Mouse (Mus musculus) neural tube, embryonic 12.5 days (tissue): ENCODE measurements around the gene Ogt. TPM values are rescaled to one million over a fixed set of nuclear protein-coding genes. Genes with fewer than 3 reads are reported as not detected.

Experiments
- ATAC-seq: fragments of 200-750 bp; cut with Nextera tagmentation; 2 replicates; pipeline ENCODE4 v1.8.0; 2017; ENCODE audit warnings: low read depth, mild to moderate bottlenecking, moderate TSS enrichment, moderate library complexity; ENCODE audit not compliant: low FRiP score
- H3K27ac ChIP-seq: fragments of 300-500 bp; sonication (generic); 2 replicates; pipeline ENCODE4 v1.5.1; 2016
- H3K27me3 ChIP-seq: fragments of 300-500 bp; sonication (generic); replicated peaks from 2 replicates; pipeline ENCODE4 v1.6.1; 2016; ENCODE audit warnings: mild to moderate bottlenecking
- H3K36me3 ChIP-seq: fragments of 300-500 bp; sonication (generic); 2 replicates; pipeline ENCODE4 v1.6.1; 2016; ENCODE audit warnings: mild to moderate bottlenecking
- H3K4me1 ChIP-seq: fragments of 300-500 bp; sonication (generic); 2 replicates; pipeline ENCODE4 v1.6.1; 2016
- H3K4me2 ChIP-seq: fragments of 300-500 bp; sonication (generic); replicated peaks from 2 replicates; pipeline ENCODE4 v1.6.1; 2016; ENCODE audit warnings: mild to moderate bottlenecking
- H3K4me3 ChIP-seq: fragments of 300-500 bp; sonication (generic); 2 replicates; pipeline ENCODE4 v1.5.1; 2016
- H3K9ac ChIP-seq: fragments of 300-500 bp; sonication (generic); 2 replicates; pipeline ENCODE4 v1.6.1; 2016; ENCODE audit warnings: mild to moderate bottlenecking
- H3K9me3 ChIP-seq: fragments of 300-500 bp; sonication (generic); 2 replicates; pipeline ENCODE4 v1.6.1; 2016; ENCODE audit warnings: mild to moderate bottlenecking
- WGBS: fragments of 180-500 bp; shearing (Covaris S2); methylation state at CpG from one replicate; pipeline ENCODE4 v1.1.7; 2016; 5-methylcytosine and 5-hydroxymethylcytosine counted together
- polyA plus RNA-seq: library from polyadenylated mRNA; unstranded; fragments of >200 nt; fragmentation: Nextera tagmentation; extraction: Ambion mirVana; gene quantifications from 2 replicates; pipeline ENCODE4 v1.2.1, GENCODE M21; 2016

Gene Ogt
- 188 and 190 TPM in 2 replicates for polyA plus RNA-seq

DNA sequence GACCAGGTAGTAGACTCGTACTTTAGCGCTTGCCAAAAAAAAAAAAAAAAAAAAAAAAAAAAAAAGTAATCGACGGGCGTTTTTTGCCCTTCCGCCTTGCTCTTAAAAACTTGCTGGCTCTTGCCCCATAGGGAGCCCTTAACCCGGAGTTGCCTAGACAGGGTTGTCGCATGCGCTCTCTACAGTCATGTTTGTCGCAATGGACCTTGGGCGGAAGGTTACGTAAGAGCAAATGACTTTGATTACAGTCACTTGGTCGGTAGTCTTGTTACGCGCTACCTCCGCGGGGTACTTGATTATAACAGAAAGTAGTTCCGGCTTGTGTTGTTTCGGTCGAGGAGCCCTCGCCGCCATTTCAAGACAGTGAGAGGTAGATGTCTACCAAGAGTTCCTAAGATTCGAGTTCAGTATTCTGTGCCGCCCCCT, at the start of gene Ogt:
Gene Ogt (plus strand): TSS at position 320 of the 426 bp plus-strand sequence.
- WGBS, result 10% methylated on average over 24 of the region's 24 CpGs
- Histone ChIP-seq H3K4me3 (peak within 1 kb of the TSS; percentile 65), H3K4me1 (peaks cover 5% of the 10 kb centered on the region)

DNA sequence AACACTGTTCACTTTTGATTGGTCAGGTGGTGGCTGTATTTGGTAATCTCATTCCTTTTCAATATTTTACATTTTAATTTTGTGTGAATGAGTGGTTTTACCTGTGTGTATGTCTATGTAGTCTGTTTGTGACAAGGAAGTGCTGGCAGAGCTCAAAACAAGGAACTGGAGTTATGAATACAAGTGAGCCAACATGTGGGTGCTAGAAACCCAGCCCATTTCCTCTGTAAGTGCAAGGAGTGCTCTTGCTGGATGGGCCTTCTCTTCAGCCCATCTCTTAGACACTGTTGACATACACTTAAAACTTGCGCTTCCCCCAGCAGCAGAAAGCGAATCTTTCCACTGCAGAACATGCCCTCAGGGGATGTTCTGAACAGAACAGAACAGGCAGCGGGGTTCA, 23.7 kb upstream of the Ogt start:
- Histone ChIP-seq H3K4me2 (no peak overlapping the region), H3K9me3 (no peaks in the 10 kb centered on the region), H3K4me1 (no peaks in the 10 kb centered on the region), H3K27me3 (no peaks in the 10 kb centered on the region), H3K4me3 (no peak overlapping the region), H3K27ac (no peak overlapping the region), H3K9ac (no peak overlapping the region), H3K36me3 (no peaks in the 10 kb centered on the region)
- no peak for ATAC-seq
- WGBS, result 90% methylated on average over 3 of the region's 3 CpGs

More for the DNA sequence above, at the start of gene Ogt:
- Histone ChIP-seq H3K9ac (peak within 1 kb of the TSS; percentile 79), H3K36me3 (no peaks in the 10 kb centered on the region), H3K4me2 (peak within 1 kb of the TSS; percentile 62), H3K9me3 (no peaks in the 10 kb centered on the region), H3K27ac (peak within 1 kb of the TSS; percentile 46), H3K27me3 (no peaks in the 10 kb centered on the region)
- ATAC-seq, result peak; percentile 93

DNA sequence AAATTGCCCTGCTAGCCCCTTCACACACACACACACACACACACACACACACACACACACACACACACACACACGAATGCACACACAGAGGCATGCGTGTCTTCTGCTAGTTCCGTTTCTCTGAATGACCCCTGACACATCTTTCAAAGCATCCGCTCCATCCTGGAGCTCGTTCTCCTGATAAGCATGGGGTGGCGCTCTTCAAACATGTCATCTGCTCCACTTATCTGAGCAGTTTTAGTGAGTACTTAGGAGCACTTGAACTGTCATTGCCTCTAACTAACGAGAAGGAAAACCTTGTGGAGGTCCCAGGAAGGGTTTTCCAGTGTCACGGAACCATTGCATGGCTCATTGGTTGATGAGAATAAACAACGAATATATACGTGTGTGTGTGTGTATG, 22.0 kb upstream of the Ogt start:
- H3K36me3 ChIP-seq, result no peaks in the 10 kb centered on the region
- no peak overlapping the region for H3K27ac ChIP-seq
- H3K27me3 ChIP-seq, result no peaks in the 10 kb centered on the region
- no peaks in the 10 kb centered on the region for H3K9me3 ChIP-seq
- no peak overlapping the region for H3K4me3 ChIP-seq
- no peak overlapping the region for H3K4me2 ChIP-seq
- H3K4me1 ChIP-seq, result no peaks in the 10 kb centered on the region
- WGBS, result 69% methylated on average over 10 of the region's 10 CpGs
- no peak for ATAC-seq
- no peak overlapping the region for H3K9ac ChIP-seq

DNA sequence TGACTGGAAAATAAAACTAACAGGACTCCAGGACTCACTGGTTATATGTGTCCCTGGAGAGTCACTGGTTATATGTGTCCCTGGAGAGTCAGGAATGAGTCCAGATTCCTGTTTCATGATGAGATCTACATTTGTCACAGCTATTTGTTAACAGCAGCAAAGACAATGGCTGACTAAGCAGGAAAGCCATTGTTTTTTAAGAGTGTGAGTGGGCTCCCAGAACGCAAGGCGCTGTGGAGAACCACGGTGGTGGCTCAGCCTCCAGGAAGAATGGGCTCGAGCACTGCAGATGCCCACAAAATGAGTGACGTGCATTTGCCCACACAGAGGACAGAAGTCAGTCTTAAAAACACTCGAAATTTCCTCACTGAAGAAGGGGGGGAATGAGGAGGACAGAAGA, 19.5 kb upstream of the Ogt start:
- no peak overlapping the region for H3K27ac ChIP-seq
- 48% methylated on average over 6 of the region's 6 CpGs for WGBS
- H3K9ac ChIP-seq, result no peak overlapping the region
- no peaks in the 10 kb centered on the region for H3K27me3 ChIP-seq
- H3K4me2 ChIP-seq, result no peak overlapping the region
- no peaks in the 10 kb centered on the region for H3K4me1 ChIP-seq
- no peaks in the 10 kb centered on the region for H3K36me3 ChIP-seq
- ATAC-seq, result no peak
- no peaks in the 10 kb centered on the region for H3K9me3 ChIP-seq
- no peak overlapping the region for H3K4me3 ChIP-seq

DNA sequence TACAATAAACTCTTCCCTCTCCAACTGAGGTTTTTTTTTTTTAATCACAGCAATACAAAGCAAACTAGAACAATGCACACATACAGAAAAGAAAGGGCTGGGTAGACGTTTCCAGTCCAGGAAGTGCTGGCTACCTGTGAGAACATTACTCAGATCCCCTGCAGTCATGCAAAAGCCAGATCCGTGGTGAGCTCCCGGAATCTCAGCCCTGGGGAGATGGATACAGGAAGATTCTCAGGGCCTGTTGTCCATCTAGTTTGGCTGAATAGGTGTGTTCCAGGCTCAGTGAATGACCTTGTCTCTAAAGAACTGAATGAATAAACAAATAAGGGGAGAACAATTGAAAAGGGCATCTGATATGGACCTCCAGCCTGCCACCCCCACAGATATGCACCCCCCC, 17.3 kb upstream of the Ogt start:
- Histone ChIP-seq H3K9me3 (no peaks in the 10 kb centered on the region), H3K27me3 (no peaks in the 10 kb centered on the region), H3K36me3 (no peaks in the 10 kb centered on the region), H3K4me3 (no peak overlapping the region), H3K27ac (no peak overlapping the region), H3K9ac (no peak overlapping the region), H3K4me1 (no peaks in the 10 kb centered on the region), H3K4me2 (no peak overlapping the region)
- 56% methylated on average over 3 of the region's 3 CpGs for WGBS
- no peak for ATAC-seq

DNA sequence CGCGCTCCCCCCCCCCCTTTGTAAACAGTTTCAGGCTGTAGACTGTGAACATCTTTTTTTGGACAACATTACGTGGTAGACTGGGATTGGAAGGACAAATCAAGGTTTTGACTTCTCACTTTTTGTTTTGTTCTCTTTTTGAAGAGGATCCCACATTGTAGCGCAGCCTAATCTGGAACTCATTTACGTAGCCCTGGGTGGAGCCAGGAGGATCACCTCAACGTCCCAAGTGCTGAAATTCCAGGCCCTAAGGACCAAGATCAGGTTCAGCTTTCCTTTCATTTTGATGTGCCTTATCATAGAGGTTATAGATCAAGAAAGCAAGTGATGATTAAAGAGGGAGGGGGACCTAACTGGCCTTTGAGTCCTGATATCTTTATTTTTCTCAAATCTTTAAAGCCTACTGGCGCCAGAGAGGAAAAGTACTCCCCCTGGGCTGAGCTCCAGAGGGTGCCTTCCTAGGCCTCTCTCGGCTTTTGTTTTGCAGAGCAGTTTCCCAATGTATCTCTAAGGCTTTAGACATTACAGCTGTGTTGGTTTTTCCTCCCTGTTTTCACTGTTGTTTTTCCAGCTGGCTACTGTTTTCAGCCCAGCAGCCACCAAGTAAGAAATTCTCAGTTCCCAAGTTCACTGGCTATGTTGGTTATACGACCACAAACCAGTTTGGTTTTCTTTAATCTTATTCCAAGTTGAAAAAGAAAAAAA, 2.9 kb upstream of the Ogt start:
- Histone ChIP-seq H3K4me3 (no peak overlapping the region), H3K36me3 (no peaks in the 10 kb centered on the region), H3K27ac (no peak overlapping the region), H3K4me2 (no peak overlapping the region), H3K4me1 (no peaks in the 10 kb centered on the region), H3K9ac (no peak overlapping the region), H3K27me3 (no peaks in the 10 kb centered on the region), H3K9me3 (no peaks in the 10 kb centered on the region)
- 24% methylated on average over 9 of the region's 9 CpGs for WGBS
- ATAC-seq, result no peak

DNA sequence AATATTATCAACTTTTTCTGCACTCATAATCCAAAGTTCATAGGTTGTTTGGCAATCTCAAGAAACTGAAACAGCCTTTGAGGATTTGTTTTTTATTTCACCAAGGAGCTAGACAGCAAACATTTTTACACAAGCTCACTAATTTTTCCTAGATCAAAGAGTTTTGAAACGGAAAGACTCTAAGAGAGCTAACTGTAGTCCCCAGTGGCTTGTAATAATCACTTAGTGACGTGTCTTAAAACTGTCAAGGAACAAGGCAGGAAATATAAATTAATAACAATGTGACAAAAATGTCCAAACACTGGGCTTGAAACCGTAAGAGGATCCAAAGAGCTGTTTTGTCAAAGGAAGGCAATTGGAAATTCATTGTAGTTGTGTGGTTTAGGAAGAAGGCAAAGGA, 1.0 kb upstream of the Ogt start:
- no peak for ATAC-seq
- Histone ChIP-seq H3K36me3 (no peaks in the 10 kb centered on the region), H3K27ac (no peak overlapping the region), H3K9me3 (no peaks in the 10 kb centered on the region), H3K4me3 (0 out of 2 replicates have a peak overlapping the region, but pooled peaks have one; percentile 65), H3K27me3 (no peaks in the 10 kb centered on the region), H3K9ac (no peak overlapping the region), H3K4me1 (peaks cover 5% of the 10 kb centered on the region), H3K4me2 (peak overlapping the region; percentile 51)
- WGBS, result 24% methylated on average over 3 of the region's 3 CpGs

DNA sequence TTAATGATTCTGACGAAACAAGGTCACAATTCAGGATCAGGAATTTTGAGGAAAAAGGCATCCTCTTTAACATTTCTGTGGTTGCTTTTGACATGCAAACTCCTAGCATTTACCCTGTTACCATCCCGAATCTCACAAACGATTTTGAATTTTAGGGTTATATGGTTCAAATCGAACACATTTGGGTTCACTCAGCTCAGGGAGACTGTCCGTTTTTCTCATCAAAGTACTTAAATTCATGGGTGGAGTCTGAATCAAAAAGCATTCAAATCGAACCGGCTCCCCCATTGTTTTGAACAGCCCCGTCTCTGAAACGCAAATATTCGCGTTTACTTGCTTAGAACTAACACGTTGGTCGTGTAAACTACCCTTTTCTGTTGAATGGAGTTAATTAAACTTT, 554 bp upstream of the Ogt start:
- 17% methylated on average over 13 of the region's 13 CpGs for WGBS
- H3K27me3 ChIP-seq, result no peaks in the 10 kb centered on the region
- H3K4me2 ChIP-seq, result peak overlapping the region; percentile 51
- peaks cover 5% of the 10 kb centered on the region for H3K4me1 ChIP-seq
- no peaks in the 10 kb centered on the region for H3K36me3 ChIP-seq
- H3K9ac ChIP-seq, result no peak overlapping the region
- H3K27ac ChIP-seq, result no peak overlapping the region
- no peak for ATAC-seq
- H3K9me3 ChIP-seq, result no peaks in the 10 kb centered on the region
- peak overlapping the region; percentile 65 for H3K4me3 ChIP-seq

DNA sequence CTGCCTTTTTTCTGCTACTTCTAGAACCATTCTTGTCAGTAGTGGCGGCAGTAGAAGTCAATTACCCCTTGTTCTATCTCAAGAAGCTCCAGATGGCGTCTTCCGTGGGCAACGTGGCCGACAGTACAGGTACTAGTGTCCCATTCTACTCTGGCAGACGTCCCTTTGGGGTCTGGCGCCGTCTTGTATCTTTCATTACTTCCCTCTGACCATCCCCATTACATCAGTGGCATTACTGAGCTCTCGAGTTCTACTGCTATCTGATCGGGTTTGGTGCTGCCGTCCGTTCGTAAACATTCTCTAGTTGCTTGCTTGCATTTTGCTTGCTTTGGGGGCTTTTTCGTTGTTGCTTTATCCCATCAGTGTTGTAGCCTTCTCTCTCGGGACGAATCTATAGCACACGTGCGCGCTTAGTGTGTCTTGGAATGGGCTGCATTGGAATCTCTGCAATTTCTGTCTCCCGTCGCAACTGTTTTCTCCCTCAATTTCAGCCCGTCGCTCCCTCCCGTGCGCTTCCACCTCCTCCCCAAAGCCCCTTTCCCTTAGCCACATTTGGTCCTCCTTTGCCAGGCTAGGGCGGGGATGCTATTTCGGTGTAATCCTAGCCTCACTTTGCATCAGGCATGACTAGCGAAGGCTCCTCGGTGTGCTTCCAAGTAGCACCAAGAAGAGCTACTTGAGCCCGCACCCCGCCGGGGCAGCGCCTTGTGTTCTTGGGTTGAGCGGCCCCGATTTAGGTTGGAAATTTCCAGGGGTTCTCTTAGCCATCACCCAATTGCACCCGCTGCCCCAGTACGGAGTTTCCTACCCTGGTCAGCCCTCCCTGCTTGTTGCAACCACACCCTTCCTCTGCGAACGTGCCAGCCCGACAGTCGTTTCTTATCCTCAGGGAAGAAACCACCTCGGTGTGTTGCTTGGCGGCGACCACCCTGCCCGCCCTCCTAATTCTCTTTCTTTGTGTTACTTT, 617 bp downstream of the Ogt start:
- 14% methylated on average over 45 of the region's 45 CpGs for WGBS
- Histone ChIP-seq H3K9me3 (no peaks in the 10 kb centered on the region), H3K9ac (peak overlapping the region; percentile 79), H3K4me1 (peaks cover 5% of the 10 kb centered on the region), H3K4me2 (peak overlapping the region; percentile 62), H3K4me3 (peak overlapping the region; percentile 65), H3K27me3 (no peaks in the 10 kb centered on the region), H3K36me3 (no peaks in the 10 kb centered on the region), H3K27ac (peak overlapping the region; percentile 46)
- ATAC-seq, result peak; percentile 72

DNA sequence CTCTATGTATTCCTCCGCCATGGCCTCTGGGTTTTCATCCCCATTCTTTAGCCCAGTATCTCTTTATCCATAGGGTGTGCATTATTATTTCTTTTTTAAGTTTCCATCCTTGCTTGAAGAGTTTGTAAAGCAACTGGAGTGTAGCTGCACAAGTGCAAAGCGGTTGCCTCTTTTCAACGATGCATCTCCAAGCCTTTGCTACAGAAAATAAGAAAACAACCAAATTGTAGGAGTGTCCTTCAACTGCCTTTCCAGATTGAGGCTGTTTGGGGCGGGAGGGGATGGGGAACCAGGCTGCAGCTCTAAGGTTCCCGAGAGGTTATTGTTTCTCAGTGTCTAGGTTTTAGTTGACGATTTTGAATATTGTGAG, 1.3 kb downstream of the Ogt start:
- Histone ChIP-seq H3K4me3 (peak overlapping the region; percentile 65), H3K36me3 (no peaks in the 10 kb centered on the region), H3K9ac (peak overlapping the region; percentile 79), H3K4me2 (peak overlapping the region; percentile 62), H3K27ac (no peak overlapping the region), H3K9me3 (no peaks in the 10 kb centered on the region), H3K4me1 (peaks cover 5% of the 10 kb centered on the region), H3K27me3 (no peaks in the 10 kb centered on the region)
- no peak for ATAC-seq
- WGBS, result 14% methylated on average over 6 of the region's 6 CpGs

DNA sequence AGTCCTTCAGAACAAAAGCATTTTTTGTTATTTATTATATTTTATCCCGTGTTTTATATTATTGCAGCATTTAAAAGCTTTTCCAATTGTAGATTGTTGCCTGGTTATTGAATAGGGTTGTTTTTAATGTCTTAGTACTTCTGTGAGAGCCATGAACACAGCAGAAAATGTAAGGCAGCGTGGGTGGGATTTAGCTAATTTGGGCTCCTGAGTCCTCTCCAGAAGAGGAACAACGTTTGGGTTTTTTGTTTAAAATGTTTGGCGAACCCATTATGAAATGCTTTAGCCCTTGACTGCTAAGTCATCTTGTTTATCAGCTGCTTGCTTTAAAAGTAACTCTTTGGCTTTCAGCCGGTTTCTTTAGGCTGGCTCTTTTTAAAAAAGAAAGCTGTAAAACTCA, 2.2 kb downstream of the Ogt start:
- no peaks in the 10 kb centered on the region for H3K9me3 ChIP-seq
- peaks cover 5% of the 10 kb centered on the region for H3K4me1 ChIP-seq
- 23% methylated on average over 5 of the region's 5 CpGs for WGBS
- H3K36me3 ChIP-seq, result no peaks in the 10 kb centered on the region
- no peak for ATAC-seq
- peak overlapping the region; percentile 65 for H3K4me3 ChIP-seq
- H3K9ac ChIP-seq, result peak overlapping the region; percentile 79; the same call in 1 of the 2 replicates
- H3K4me2 ChIP-seq, result peak overlapping the region; percentile 62
- no peak overlapping the region for H3K27ac ChIP-seq
- H3K27me3 ChIP-seq, result no peaks in the 10 kb centered on the region

DNA sequence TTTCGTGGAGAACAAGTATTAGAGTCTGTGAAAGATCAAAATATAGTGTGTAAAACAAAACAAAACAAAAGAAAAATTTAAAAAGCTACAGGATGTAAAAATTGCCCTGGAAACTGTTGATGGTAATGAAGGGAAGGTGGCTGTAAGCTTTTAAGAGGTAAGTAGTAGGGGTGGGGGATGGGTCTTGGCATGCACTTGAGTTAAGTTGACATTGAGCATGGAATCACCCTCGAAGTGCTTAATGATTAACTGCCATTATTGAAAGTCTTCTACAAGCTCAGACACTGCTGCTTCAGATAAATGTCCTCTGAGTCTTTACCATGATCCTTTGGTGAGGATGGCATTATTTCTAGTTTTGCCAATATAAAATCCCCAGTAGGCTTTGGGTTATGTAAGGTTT, 5.4 kb downstream of the Ogt start:
- WGBS, result 80% methylated on average over 2 of the region's 2 CpGs
- ATAC-seq, result no peak
- H3K4me1 ChIP-seq, result peaks cover 5% of the 10 kb centered on the region

More for the DNA sequence above, 5.4 kb downstream of the Ogt start:
- Histone ChIP-seq H3K36me3 (no peaks in the 10 kb centered on the region), H3K27ac (no peak overlapping the region), H3K27me3 (no peaks in the 10 kb centered on the region), H3K9ac (no peak overlapping the region), H3K9me3 (no peaks in the 10 kb centered on the region), H3K4me2 (no peak overlapping the region), H3K4me3 (no peak overlapping the region)
